Mouse (Mus musculus): ENCODE results near the gene Sh3bp4. TPM values are rescaled to one million over a fixed set of nuclear protein-coding genes. Genes with fewer than 3 reads are reported as not detected.

The Sh3bp4 gene
- 1.1 TPM for polyA plus RNA-seq (2017; shearing (Covaris generic))

DNA sequence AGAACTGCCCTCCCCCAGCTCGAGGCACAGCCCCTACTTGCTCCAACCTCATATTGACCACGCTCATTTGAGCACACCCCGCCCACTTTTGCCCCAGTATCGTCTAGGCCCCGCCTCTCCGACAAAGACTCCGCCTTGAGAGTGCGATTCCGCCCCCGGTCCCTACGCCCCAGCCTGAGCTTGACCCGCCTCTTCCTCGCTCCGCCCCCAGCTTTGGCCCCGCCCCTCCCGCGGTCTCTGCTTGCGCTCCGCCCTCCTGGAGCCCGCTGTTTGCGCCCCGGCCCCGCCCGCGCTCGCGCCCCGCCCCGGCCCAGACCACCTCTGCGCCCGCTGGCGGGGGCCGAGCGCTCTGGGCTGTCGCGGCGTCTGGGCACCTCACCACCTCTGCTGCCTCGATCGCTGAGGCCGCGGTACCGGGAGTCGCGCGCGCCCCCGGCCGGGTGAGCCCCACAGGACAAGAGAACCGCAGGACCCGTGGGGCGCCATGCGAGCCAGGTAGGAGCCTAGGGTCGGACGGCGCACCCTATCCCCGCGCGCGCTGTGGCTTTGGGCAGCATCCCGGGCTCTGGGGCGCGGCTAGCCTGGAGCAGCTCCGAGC lies at the start of gene Sh3bp4:
Sh3bp4 (plus strand) TSS at position 313 of the 598 bp plus-strand sequence.

All from activated CD4-positive, CD25-positive, alpha-beta regulatory T cell, adult 9 weeks (primary cell).